Mouse (Mus musculus) heart, embryonic 14.5 days (tissue): ENCODE data around the gene Dhx33. TPM values are rescaled to one million over a fixed set of nuclear protein-coding genes. Genes with fewer than 3 reads are reported as not detected.

Experiments
- ATAC-seq: fragments of 200-750 bp; cut with Nextera tagmentation; 2 replicates; pipeline ENCODE4 v1.8.0; 2017; ENCODE audit warnings: low read depth, moderate TSS enrichment; ENCODE audit not compliant: insufficient number of reproducible peaks, insufficient read depth, low FRiP score
- H3K27ac ChIP-seq, 2 experiments: fragments of 200-500 bp in 1 of 2; fragments of 300-500 bp in 1 of 2; sonication (generic) in 1 of 2; replicated peaks in 1 of 2; 2 replicates each; pipeline ENCODE4 v1.5.1; 2012 to 2014; ENCODE audit warnings: low read depth in 2 of 2, low read length in 2 of 2, control low read depth in 1 of 2, mild to moderate bottlenecking in 1 of 2, mixed read lengths in 1 of 2; ENCODE audit not compliant: control insufficient read depth in 1 of 2, insufficient read depth in 1 of 2
- H3K27me3 ChIP-seq: fragments of 300-500 bp; sonication (generic); 2 replicates; pipeline ENCODE4 v1.6.1; 2014; ENCODE audit warnings: mild to moderate bottlenecking, low read length, control low read depth; ENCODE audit not compliant: control insufficient read depth, insufficient read depth
- H3K36me3 ChIP-seq: fragments of 300-500 bp; sonication (generic); 2 replicates; pipeline ENCODE4 v1.6.1; 2014; ENCODE audit warnings: mild to moderate bottlenecking, control low read depth, low read length, mixed read lengths; ENCODE audit not compliant: control insufficient read depth, insufficient read depth
- H3K4me1 ChIP-seq, 2 experiments: fragments of 200-500 bp in 1 of 2; fragments of 300-500 bp in 1 of 2; sonication (generic) in 1 of 2; 2 replicates each; pipeline ENCODE4 v1.6.1; 2012 to 2014; ENCODE audit warnings: low read length in 2 of 2, control low read depth in 1 of 2, mixed read lengths in 1 of 2; ENCODE audit not compliant: control insufficient read depth in 2 of 2, insufficient read depth in 2 of 2
- H3K4me2 ChIP-seq: fragments of 300-500 bp; sonication (generic); 2 replicates; pipeline ENCODE4 v1.6.1; 2014; ENCODE audit warnings: mild to moderate bottlenecking, low read length
- H3K4me3 ChIP-seq, 2 experiments: fragments of 200-500 bp in 1 of 2; fragments of 300-500 bp in 1 of 2; sonication (generic) in 1 of 2; 2 replicates each; pipeline ENCODE4 v1.5.1; 2012 to 2014; ENCODE audit warnings: low read length in 2 of 2, mild to moderate bottlenecking in 2 of 2, control low read depth in 1 of 2, low read depth in 1 of 2, moderate library complexity in 1 of 2; ENCODE audit not compliant: control insufficient read depth in 1 of 2, insufficient read depth in 1 of 2
- H3K9ac ChIP-seq: fragments of 300-500 bp; sonication (generic); 2 replicates; pipeline ENCODE4 v1.6.1; 2014; ENCODE audit warnings: mild to moderate bottlenecking, low read length
- H3K9me3 ChIP-seq: fragments of 300-500 bp; sonication (generic); 2 replicates; pipeline ENCODE4 v1.6.1; 2016; ENCODE audit warnings: low read length, control low read depth; ENCODE audit not compliant: control insufficient read depth
- WGBS: fragments of 180-500 bp; shearing (Covaris S2); extraction: QIAGEN DNeasy Blood & Tissue Kit; methylation state at CpG from one replicate; pipeline ENCODE4 v1.1.7; 2014; 5-methylcytosine and 5-hydroxymethylcytosine counted together
- polyA plus RNA-seq: library from polyadenylated mRNA; unstranded; fragments of >200 nt; fragmentation: Nextera tagmentation; extraction: Ambion mirVana; gene quantifications from 2 replicates; pipeline ENCODE4 v1.2.1, GENCODE M21; 2014

The Dhx33 gene
- polyA plus RNA-seq, 1 experiment from 2014 or later = 13.6 TPM

DNA sequence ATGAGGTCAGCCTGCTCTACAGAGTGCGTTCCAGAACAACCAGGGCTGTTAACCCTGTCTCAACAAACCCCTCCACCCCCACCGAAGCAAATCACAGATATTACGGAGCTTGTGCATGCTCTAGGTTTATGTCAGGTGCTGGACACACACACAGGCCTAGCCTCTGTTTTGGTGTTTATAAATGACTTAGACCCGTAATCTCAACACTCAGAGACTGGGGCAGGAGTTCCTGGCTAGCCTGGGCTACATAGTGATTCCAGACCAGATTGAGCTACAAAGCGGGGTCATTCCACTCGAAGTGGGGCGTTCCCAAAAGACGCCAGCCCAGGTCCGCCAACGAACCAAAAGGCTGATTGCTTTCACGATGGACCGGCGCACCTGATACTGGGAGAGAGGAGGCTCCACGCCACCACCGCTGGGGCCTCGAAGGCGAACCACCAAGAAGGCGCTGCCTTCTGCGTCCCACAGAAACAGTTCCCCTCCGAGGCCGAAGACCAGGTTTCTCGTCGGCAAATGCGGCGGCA is 34.9 kb downstream of the Dhx33 start:
- Histone ChIP-seq H3K4me1 (peaks cover 7 to 18% of the 10 kb centered on the region in 2 experiments), H3K9ac (peak overlapping the region; percentile 97), H3K4me3 (peak overlapping the region; percentile 78 to 88), H3K9me3 (no peaks in the 10 kb centered on the region), H3K27me3 (no peaks in the 10 kb centered on the region), H3K27ac (peak overlapping the region; percentile 83 to 92), H3K36me3 (peaks cover 54% of the 10 kb centered on the region), H3K4me2 (peak overlapping the region; percentile 83)
- under 1% methylated on average over 25 of the region's 25 CpGs for WGBS
- ATAC-seq = no peak; the same call in 1 of the 2 replicates

DNA sequence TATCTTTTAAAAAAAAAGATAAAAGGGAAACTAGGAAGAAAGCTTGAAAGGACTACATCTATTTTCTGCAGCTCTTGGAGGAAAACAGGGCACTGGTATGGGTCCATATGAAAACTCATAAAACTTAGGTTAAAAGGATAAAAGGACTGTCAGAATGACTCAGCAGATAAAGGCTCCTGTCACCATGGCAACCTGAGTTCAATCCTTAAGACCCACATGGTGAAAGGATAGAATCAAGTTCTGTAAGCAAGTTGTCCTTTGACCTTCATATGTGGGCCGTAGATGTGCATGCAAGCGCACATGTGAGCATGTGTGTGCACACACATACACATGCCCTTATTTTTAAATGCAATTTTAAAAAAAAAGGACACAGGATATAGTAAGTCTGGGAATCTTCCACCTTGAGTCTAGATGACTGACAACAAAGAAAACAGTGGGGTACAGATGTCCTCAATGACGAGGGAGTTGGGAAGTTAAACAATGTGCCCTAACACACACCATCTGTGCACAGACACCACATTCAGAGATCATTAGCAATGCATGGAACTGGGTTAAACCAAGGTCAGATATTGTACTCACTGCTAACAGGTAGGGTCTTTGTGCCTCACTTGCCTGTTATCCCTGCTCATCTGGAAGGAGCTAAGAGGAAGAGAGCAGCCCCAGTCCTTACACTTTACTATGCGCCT is 39.9 kb downstream of the Dhx33 start:
- H3K4me3 ChIP-seq = no peak overlapping the region
- H3K36me3 ChIP-seq = peaks cover 85% of the 10 kb centered on the region
- H3K4me2 ChIP-seq = no peak overlapping the region
- ATAC-seq = no peak
- H3K9ac ChIP-seq = no peak overlapping the region
- 86% methylated on average over 4 of the region's 4 CpGs for WGBS
- no peak overlapping the region for H3K27ac ChIP-seq
- no peaks in the 10 kb centered on the region for H3K27me3 ChIP-seq
- H3K4me1 ChIP-seq = peaks cover 4 to 12% of the 10 kb centered on the region in 2 experiments; a peak in 3 of 4 replicates
- H3K9me3 ChIP-seq = no peaks in the 10 kb centered on the region

DNA sequence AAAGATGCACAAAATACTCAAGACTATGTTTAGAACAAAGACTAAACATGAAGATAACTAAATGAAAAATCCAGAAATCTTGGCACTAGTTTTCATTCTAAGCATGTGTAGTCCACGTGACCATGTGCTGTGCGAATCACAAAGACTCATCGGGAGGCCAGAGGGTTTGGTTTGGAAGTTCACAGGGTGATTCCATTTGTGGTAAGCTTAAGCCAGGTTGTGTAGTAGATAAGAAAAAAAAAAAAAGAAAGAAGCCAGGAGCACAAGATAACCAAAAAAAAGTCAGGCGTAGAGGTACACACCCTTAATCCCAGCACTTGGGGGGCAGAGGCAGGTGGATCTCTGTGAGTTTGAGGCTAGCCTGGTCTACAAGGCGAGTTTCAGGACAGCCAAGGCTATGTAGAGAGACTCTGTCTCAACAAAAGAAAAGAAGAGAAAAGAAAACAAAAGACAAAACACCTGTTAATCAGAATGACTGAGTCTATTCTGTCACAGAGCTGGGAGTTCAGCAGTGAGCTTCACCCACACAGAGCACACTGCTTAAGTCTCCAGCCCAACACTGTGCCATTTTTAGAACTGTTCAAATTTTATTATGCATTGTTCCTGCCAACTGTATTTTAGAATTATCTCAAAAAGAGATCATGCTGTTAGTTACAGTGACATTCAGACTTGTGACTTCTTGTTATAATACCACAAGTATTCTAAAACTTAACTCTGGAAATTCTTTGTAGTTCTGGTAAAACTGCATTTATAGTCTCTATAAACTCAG is 43.3 kb downstream of the Dhx33 start:
- Histone ChIP-seq H3K9me3 (no peaks in the 10 kb centered on the region), H3K4me3 (no peak overlapping the region), H3K9ac (no peak overlapping the region), H3K36me3 (peaks cover 98% of the 10 kb centered on the region), H3K4me1 (no peaks in the 10 kb centered on the region), H3K4me2 (no peak overlapping the region), H3K27me3 (no peaks in the 10 kb centered on the region), H3K27ac (no peak overlapping the region)
- ATAC-seq = no peak
- 84% methylated on average over 5 of the region's 5 CpGs for WGBS

DNA sequence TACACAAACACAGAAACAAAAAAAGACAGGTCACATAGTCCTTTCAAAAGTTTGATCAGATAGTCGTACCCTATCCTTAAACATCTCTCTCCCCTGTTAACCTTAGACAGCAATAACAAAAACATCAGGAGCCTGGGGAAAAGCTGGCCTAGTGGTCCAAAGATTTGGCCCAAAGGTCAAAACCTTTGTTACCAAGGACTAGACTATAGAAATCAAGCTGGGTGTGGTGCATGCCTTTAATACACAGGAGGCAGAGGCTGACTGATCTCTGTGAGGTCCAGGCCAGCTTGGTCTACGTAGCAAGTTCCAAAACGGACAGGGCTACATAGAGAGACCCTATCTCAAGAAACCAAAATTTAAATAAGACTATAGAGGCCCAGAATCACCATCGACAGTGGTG is 49.5 kb downstream of the Dhx33 start:
- no peak overlapping the region for H3K9ac ChIP-seq
- no peak overlapping the region for H3K27ac ChIP-seq
- no peak for ATAC-seq
- 91% methylated on average over 4 of the region's 4 CpGs for WGBS
- no peaks in the 10 kb centered on the region for H3K27me3 ChIP-seq
- H3K4me1 ChIP-seq = no peaks in the 10 kb centered on the region
- H3K4me3 ChIP-seq = no peak overlapping the region
- no peak overlapping the region for H3K4me2 ChIP-seq
- H3K36me3 ChIP-seq = peaks cover 99% of the 10 kb centered on the region
- no peaks in the 10 kb centered on the region for H3K9me3 ChIP-seq

DNA sequence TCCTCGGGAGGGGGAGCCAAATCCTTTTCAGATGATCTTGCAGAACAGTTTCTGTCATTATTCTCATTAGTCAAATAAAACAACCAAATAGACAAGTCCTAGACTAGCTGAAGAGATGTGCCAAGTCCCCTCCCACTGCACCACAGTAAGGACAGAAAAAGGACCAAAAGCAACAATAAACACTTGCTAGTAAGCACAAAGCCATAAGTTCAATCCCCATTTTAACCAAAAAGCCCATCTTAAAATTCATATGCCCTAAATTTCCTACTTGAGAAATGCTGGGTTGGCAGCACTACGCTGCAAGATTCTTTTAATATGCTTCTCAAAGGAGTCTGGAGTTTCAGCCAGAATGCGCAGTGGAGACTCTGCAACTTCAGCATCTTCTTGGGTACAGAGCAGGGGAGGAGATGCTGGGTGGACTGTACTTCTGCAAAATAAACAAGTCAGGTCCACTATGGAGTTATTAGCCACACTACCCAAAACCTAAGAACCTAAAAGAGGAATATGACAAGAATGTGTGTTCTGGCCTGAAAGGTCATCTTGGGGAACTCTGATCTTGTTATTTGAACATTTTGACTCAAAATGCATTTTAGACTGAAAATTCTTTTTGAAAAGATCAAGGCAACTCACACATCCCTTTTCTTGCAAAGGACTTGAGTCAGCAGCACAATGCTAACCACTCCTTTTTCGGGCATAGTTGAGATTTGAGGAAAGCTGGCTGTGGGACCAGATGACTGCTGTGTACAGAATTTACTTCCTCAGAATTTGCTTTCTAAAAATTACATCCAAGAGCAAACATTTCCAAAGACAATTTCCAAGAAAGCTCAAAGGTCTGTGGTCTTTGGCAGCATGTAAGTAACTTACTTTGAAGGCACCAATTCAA is 59.1 kb downstream of the Dhx33 start:
- WGBS = 92% methylated on average over 4 of the region's 4 CpGs
- Histone ChIP-seq H3K4me3 (no peak overlapping the region), H3K27ac (no peak overlapping the region), H3K4me1 (no peaks in the 10 kb centered on the region), H3K9me3 (no peaks in the 10 kb centered on the region), H3K4me2 (no peak overlapping the region), H3K9ac (no peak overlapping the region), H3K36me3 (peaks cover 99% of the 10 kb centered on the region), H3K27me3 (no peaks in the 10 kb centered on the region)
- no peak for ATAC-seq

DNA sequence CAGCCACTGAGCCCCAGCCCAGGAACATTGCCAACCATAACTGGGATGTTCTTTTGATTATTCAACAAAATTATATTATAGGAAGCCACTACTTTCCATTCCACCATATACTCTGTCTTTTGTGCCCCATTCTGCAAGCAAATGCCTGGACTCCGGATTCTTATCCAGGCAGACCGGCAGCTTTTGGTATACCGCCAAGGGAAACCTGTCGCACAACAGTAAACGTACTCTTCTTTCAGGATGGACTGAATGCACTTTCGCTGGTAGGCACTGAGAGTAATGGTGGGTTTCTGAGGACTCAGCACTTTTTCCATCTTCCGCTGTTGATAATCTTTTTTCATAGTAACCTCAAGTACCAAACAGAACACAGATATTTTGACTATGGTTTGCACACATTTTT is 60.6 kb downstream of the Dhx33 start:
- Histone ChIP-seq H3K4me3 (no peak overlapping the region), H3K4me2 (no peak overlapping the region), H3K27ac (no peak overlapping the region), H3K27me3 (no peaks in the 10 kb centered on the region), H3K9me3 (no peaks in the 10 kb centered on the region), H3K4me1 (no peaks in the 10 kb centered on the region), H3K36me3 (peaks cover 99% of the 10 kb centered on the region), H3K9ac (no peak overlapping the region)
- WGBS = 94% methylated on average over 7 of the region's 7 CpGs
- ATAC-seq = no peak

DNA sequence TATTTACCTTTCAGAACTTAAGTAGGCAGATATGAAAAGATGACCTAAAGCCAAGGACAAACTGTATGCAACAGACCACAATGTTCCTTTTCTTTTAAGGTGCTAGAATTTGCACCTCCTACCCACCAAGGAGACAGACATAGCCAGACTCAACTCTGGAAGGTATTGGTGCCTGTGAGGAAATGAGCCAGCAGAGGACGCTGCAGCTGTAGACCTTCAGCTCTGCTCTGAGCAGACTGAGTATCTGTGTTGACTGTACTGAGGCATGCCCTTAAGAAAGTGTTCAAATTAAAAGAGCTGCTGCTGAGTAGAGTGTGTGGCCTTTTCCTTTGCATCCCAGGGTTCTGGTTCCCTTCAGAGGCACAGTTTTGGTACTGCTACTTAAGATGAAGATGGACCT is 61.6 kb downstream of the Dhx33 start:
- H3K27ac ChIP-seq = no peak overlapping the region
- ATAC-seq = no peak
- no peak overlapping the region for H3K9ac ChIP-seq
- no peaks in the 10 kb centered on the region for H3K4me1 ChIP-seq
- no peaks in the 10 kb centered on the region for H3K27me3 ChIP-seq
- H3K4me2 ChIP-seq = no peak overlapping the region
- H3K36me3 ChIP-seq = peaks cover 98% of the 10 kb centered on the region
- 94% methylated on average over 1 of the region's 1 CpGs for WGBS
- no peak overlapping the region for H3K4me3 ChIP-seq
- H3K9me3 ChIP-seq = no peaks in the 10 kb centered on the region
